Mouse (Mus musculus) forebrain, postnatal 0 days (tissue): ENCODE data around the gene C1qc. TPM values are rescaled to one million over a fixed set of nuclear protein-coding genes. Genes with fewer than 3 reads are reported as not detected.
A peak's percentile ranks its signal among the peaks of the same experiment; 100 is the strongest.

ENCODE experiments used
- ATAC-seq: fragments of 200-750 bp; cut with Nextera tagmentation; 2 replicates; pipeline ENCODE4 v1.8.0; 2017; ENCODE audit warnings: mild to moderate bottlenecking, moderate library complexity
- DNase-seq: peaks from one replicate; pipeline ENCODE4 v3.0.0-alpha.2; 2015
- H3K27ac ChIP-seq: fragments of 300-500 bp; sonication (generic); 2 replicates; pipeline ENCODE4 v1.5.1; 2014; ENCODE audit warnings: low read depth, mild to moderate bottlenecking, antibody characterized with exemption, low read length, moderate library complexity, mixed read lengths
- H3K27me3 ChIP-seq: fragments of 300-500 bp; sonication (generic); 2 replicates; pipeline ENCODE4 v1.6.1; 2014; ENCODE audit warnings: mild to moderate bottlenecking, low read length, mixed read lengths; ENCODE audit not compliant: insufficient read depth
- H3K36me3 ChIP-seq: fragments of 300-500 bp; sonication (generic); 2 replicates; pipeline ENCODE4 v1.6.1; 2014; ENCODE audit warnings: mild to moderate bottlenecking, moderate library complexity; ENCODE audit not compliant: insufficient read depth
- H3K4me1 ChIP-seq: fragments of 300-500 bp; sonication (generic); 2 replicates; pipeline ENCODE4 v1.6.1; 2014; ENCODE audit warnings: antibody characterized with exemption; ENCODE audit not compliant: insufficient read depth
- H3K4me2 ChIP-seq: fragments of 300-500 bp; sonication (generic); 2 replicates; pipeline ENCODE4 v1.6.1; 2014; ENCODE audit warnings: low read depth, mild to moderate bottlenecking, moderate library complexity
- H3K4me3 ChIP-seq: fragments of 300-500 bp; sonication (generic); 2 replicates; pipeline ENCODE4 v1.5.1; 2014; ENCODE audit warnings: low read depth, low read length, mixed read lengths
- H3K9ac ChIP-seq: fragments of 300-500 bp; sonication (generic); 2 replicates; pipeline ENCODE4 v1.6.1; 2014; ENCODE audit warnings: mild to moderate bottlenecking
- H3K9me3 ChIP-seq: fragments of 300-500 bp; sonication (generic); 2 replicates; pipeline ENCODE4 v1.6.1; 2016; ENCODE audit warnings: low read length
- CTCF ChIP-seq: sonication (generic); IDR thresholded peaks from 2 replicates; pipeline ENCODE4 v1.5.1; 2016; ENCODE audit warnings: antibody characterized with exemption, control low read depth, low read depth
- WGBS: fragments of 180-500 bp; shearing (Covaris S2); extraction: QIAGEN DNeasy Blood & Tissue Kit; methylation state at CpG from one replicate; pipeline ENCODE4 v1.1.7; 2014; 5-methylcytosine and 5-hydroxymethylcytosine counted together
- polyA plus RNA-seq: library from polyadenylated mRNA; unstranded; fragments of >200 nt; fragmentation: Nextera tagmentation; extraction: Ambion mirVana; gene quantifications from 2 replicates; pipeline ENCODE4 v1.2.1, GENCODE M21; 2015
- total RNA-seq: library from RNA; depleted of rRNA; stranded (reverse); fragments of >200 nt; gene quantifications from 2 replicates; pipeline ENCODE4 v1.2.3, GENCODE M21; 2014; rRNA removed

Gene C1qc
- total and polyA plus RNA-seq, 2 experiments from 2014 or later: 46.1 to 64.6 TPM

GRCm38 (mm10) chr4:136855081-136855480 is 37.8 kb downstream of the C1qc start:
- H3K4me3 ChIP-seq: no peak overlapping the region
- DNase-seq: no peak
- H3K27ac ChIP-seq: no peak overlapping the region
- H3K9me3 ChIP-seq: no peaks in the 10 kb centered on the region
- TF ChIP-seq CTCF: peak; percentile 44
- no peaks in the 10 kb centered on the region for H3K4me1 ChIP-seq
- no peaks in the 10 kb centered on the region for H3K36me3 ChIP-seq
- no peak for ATAC-seq
- H3K27me3 ChIP-seq: no peaks in the 10 kb centered on the region
- WGBS: 26% methylated on average over 6 of the region's 6 CpGs
- H3K4me2 ChIP-seq: no peak overlapping the region
- H3K9ac ChIP-seq: no peak overlapping the region

GRCm38 (mm10) chr4:136852989-136853388 is 39.9 kb downstream of the C1qc start:
- Histone ChIP-seq H3K4me3 (no peak overlapping the region), H3K27ac (no peak overlapping the region), H3K36me3 (no peaks in the 10 kb centered on the region), H3K4me1 (no peaks in the 10 kb centered on the region), H3K27me3 (no peaks in the 10 kb centered on the region), H3K9me3 (no peaks in the 10 kb centered on the region), H3K9ac (no peak overlapping the region), H3K4me2 (no peak overlapping the region)
- ATAC-seq (no peak), DNase-seq (no peak)
- WGBS: 89% methylated on average over 12 of the region's 12 CpGs
- TF ChIP-seq CTCF: no peak

DNA sequence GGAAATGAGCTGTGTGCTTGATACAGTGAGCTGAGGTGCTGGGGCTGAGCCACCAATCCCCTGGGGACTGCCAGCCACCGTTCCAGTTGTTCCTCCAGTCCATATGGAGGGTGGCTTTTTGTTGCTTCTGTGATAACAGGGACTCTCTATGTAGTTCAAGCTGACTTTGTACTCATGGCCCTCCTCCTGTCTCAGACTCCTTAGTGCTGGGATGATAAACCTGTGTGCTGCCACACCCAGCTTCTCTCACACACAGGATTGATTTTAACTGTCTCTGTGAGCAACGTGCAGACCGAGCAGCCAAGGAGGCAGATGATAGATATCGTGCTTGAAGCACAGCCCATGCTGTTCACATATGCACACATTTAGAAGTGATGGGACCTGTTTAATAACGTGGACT is 40.7 kb downstream of the C1qc start:
- H3K9me3 ChIP-seq: no peaks in the 10 kb centered on the region
- H3K27ac ChIP-seq: no peak overlapping the region
- no peak overlapping the region for H3K4me3 ChIP-seq
- ATAC-seq (no peak), DNase-seq (no peak)
- WGBS: 56% methylated on average over 5 of the region's 5 CpGs
- no peaks in the 10 kb centered on the region for H3K36me3 ChIP-seq
- TF ChIP-seq CTCF: no peak
- no peak overlapping the region for H3K4me2 ChIP-seq
- no peaks in the 10 kb centered on the region for H3K27me3 ChIP-seq
- no peaks in the 10 kb centered on the region for H3K4me1 ChIP-seq
- no peak overlapping the region for H3K9ac ChIP-seq

GRCm38 (mm10) chr4:136848565-136848964 is 44.3 kb downstream of the C1qc start:
- H3K4me3 ChIP-seq: no peak overlapping the region
- H3K9ac ChIP-seq: no peak overlapping the region
- DNase-seq: no peak
- no peak for TF ChIP-seq CTCF
- no peaks in the 10 kb centered on the region for H3K27me3 ChIP-seq
- no peak for ATAC-seq
- no peaks in the 10 kb centered on the region for H3K36me3 ChIP-seq
- no peak overlapping the region for H3K4me2 ChIP-seq
- 59% methylated on average over 4 of the region's 4 CpGs for WGBS
- H3K27ac ChIP-seq: no peak overlapping the region
- H3K9me3 ChIP-seq: no peaks in the 10 kb centered on the region
- no peaks in the 10 kb centered on the region for H3K4me1 ChIP-seq

GRCm38 (mm10) chr4:136847166-136847565 is 45.7 kb downstream of the C1qc start:
- H3K9me3 ChIP-seq: no peaks in the 10 kb centered on the region
- DNase-seq (no peak), ATAC-seq (no peak)
- no peak overlapping the region for H3K9ac ChIP-seq
- H3K27ac ChIP-seq: no peak overlapping the region
- H3K36me3 ChIP-seq: no peaks in the 10 kb centered on the region
- no peaks in the 10 kb centered on the region for H3K27me3 ChIP-seq
- no peak overlapping the region for H3K4me3 ChIP-seq
- H3K4me1 ChIP-seq: no peaks in the 10 kb centered on the region
- H3K4me2 ChIP-seq: no peak overlapping the region
- 51% methylated on average over 6 of the region's 6 CpGs for WGBS
- TF ChIP-seq CTCF: no peak

DNA sequence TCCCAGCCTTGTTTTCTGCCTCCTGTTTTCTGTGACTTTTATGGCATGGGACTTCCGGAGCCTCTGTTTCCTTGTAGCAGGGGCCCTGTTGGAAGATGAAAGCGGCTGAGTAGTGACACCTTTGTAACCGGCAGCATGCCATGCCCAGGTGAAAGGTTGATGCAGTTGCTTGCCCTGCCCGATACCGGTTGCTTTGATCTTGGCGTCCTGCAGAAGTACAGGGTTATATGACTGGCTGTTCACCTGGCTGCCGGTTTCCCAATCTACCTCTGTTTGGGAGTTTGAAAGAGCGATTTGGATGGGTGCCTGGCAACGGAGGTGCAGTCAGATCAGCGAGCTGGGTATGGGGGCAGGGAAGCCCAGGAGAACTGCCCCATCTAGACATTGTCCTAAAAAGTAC is 50.1 kb downstream of the C1qc start:
- Histone ChIP-seq H3K4me3 (no peak overlapping the region), H3K27me3 (no peaks in the 10 kb centered on the region), H3K27ac (no peak overlapping the region), H3K9me3 (no peaks in the 10 kb centered on the region), H3K9ac (no peak overlapping the region), H3K4me1 (no peaks in the 10 kb centered on the region), H3K36me3 (no peaks in the 10 kb centered on the region), H3K4me2 (no peak overlapping the region)
- ATAC-seq (no peak), DNase-seq (no peak)
- TF ChIP-seq CTCF: no peak
- WGBS: 88% methylated on average over 10 of the region's 10 CpGs

DNA sequence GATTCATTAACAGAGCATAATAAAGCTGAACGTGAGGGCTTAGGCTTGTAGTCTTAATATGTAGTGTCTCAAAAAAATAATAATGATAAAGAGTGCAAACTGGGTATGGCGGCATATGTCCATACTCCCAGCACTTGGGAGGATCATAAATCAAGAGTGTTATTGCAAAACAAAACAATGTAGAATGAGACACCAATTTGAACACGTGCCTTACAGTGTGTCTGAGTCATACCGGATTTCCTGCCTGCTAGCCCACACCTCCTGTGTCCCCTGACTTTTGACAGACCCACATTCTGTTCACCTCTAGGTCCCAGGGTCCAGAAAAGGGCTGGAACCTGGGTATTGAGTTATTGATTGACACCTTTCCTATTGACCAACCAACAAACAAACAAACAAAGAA is 50.8 kb downstream of the C1qc start:
- Histone ChIP-seq H3K9me3 (no peaks in the 10 kb centered on the region), H3K4me3 (no peak overlapping the region), H3K9ac (no peak overlapping the region), H3K27ac (no peak overlapping the region), H3K27me3 (no peaks in the 10 kb centered on the region), H3K4me1 (no peaks in the 10 kb centered on the region), H3K36me3 (no peaks in the 10 kb centered on the region), H3K4me2 (no peak overlapping the region)
- no peak for TF ChIP-seq CTCF
- DNase-seq: no peak
- no peak for ATAC-seq
- 91% methylated on average over 4 of the region's 4 CpGs for WGBS

- 0 out of 2 replicates have a peak overlapping the region, but pooled peaks have one; percentile 24 for H3K4me2 ChIP-seq
- H3K4me1 ChIP-seq: no peaks in the 10 kb centered on the region
- no peaks in the 10 kb centered on the region for H3K9me3 ChIP-seq
- H3K27me3 ChIP-seq: no peaks in the 10 kb centered on the region
- no peak overlapping the region for H3K27ac ChIP-seq
- peak; percentile 91 for DNase-seq
- TF ChIP-seq CTCF: peak; percentile 95
- no peak overlapping the region for H3K4me3 ChIP-seq
- H3K9ac ChIP-seq: no peak overlapping the region
- no peaks in the 10 kb centered on the region for H3K36me3 ChIP-seq
- ATAC-seq: peak; percentile 57
- 4% methylated on average over 5 of the region's 5 CpGs for WGBS
Observed at GRCm38 (mm10) chr4:136841056-136841455, 51.8 kb downstream of the C1qc start.

Other genes starting within 250 kb of the C1qc start
- 79.9 and 85.6 TPM in 2 replicates for gene Ephb2, start 57.1 kb downstream of the C1qc start, total RNA-seq
- gene Ephb2, start 57.1 kb downstream of the C1qc start, polyA plus RNA-seq: 9.2 and 10.8 TPM in 2 replicates
- 53.9 and 57.1 TPM in 2 replicates for gene C1qb, start 6.9 kb downstream of the C1qc start, total RNA-seq
- 67.4 and 78.2 TPM in 2 replicates for gene C1qb, start 6.9 kb downstream of the C1qc start, polyA plus RNA-seq
- gene C1qa, start 5.7 kb upstream of the C1qc start, total RNA-seq: 47.7 and 53.1 TPM in 2 replicates
- gene C1qa, start 5.7 kb upstream of the C1qc start, polyA plus RNA-seq: 42.2 and 43.5 TPM in 2 replicates
- gene Epha8, start 63.8 kb upstream of the C1qc start, total RNA-seq: 20.5 and 23.9 TPM in 2 replicates
- 6.6 and 9.5 TPM in 2 replicates for gene Epha8, start 63.8 kb upstream of the C1qc start, polyA plus RNA-seq
- gene Zbtb40, start 155.7 kb upstream of the C1qc start, total RNA-seq: 6.2 and 6.8 TPM in 2 replicates
- gene Zbtb40, start 155.7 kb upstream of the C1qc start, polyA plus RNA-seq: 0.58 and 0.87 TPM in 2 replicates